8 mouse cellular contexts compared by ENCODE assay signal in genomic region chr10:78470582-78471313, GRCm38 (mm10). TPM values are rescaled to one million over a fixed set of nuclear protein-coding genes. Genes with fewer than 3 reads are reported as not detected.
A peak's percentile ranks its signal among the peaks of the same experiment; 100 is the strongest.
DNase-seq lines count a peak whose midpoint lies in the region; ATAC-seq and TF ChIP-seq lines count a peak whose summit lies in the region.

No protein-coding gene starts in this region.

- no peak for TF ChIP-seq EP300 in liver, postnatal 0 days (IDR thresholded peaks at IDR 0.05; ENCODE audit: low read depth)

- no peak overlapping the region for H3K4me3 ChIP-seq in kidney, embryonic 16.5 days (ENCODE audit: low read length)
- 0 out of 2 replicates have a peak overlapping the region, but pooled peaks have one; percentile 2 for H3K4me3 ChIP-seq in bone marrow macrophage, adult 2 months (ENCODE audit: insufficient read depth, low read length)
- no peak overlapping the region for H3K4me3 ChIP-seq in forebrain, embryonic 15.5 days
- H3K4me3 ChIP-seq in liver, postnatal 0 days (ENCODE audit: low read depth, low read length), result no peak overlapping the region

- H3K9ac ChIP-seq in kidney, embryonic 16.5 days (replicated peaks; ENCODE audit: low read length), result no peak overlapping the region
- no peak overlapping the region for H3K9ac ChIP-seq in forebrain, embryonic 15.5 days (replicated peaks)
- no peak overlapping the region for H3K9ac ChIP-seq in liver, postnatal 0 days (replicated peaks)

- 39% methylated on average over 15 of the region's 15 CpGs for WGBS in kidney, embryonic 16.5 days
- 18% methylated on average over 15 of the region's 15 CpGs for WGBS in forebrain, embryonic 15.5 days
- 37% methylated on average over 15 of the region's 15 CpGs for WGBS in liver, postnatal 0 days (ENCODE audit: insufficient replicate concordance)

- TF ChIP-seq POLR2A in bone marrow macrophage, adult 2 months (IDR thresholded peaks at IDR 0.05; ENCODE audit: borderline replicate concordance, low read depth, low read length), result no peak; the same call in 1 of the 2 replicates

- no peaks in the 10 kb centered on the region for H3K4me1 ChIP-seq in kidney, embryonic 16.5 days (ENCODE audit: insufficient read depth, low read length)
- peaks cover 52% of the 10 kb centered on the region for H3K4me1 ChIP-seq in bone marrow macrophage, adult 2 months (ENCODE audit: control insufficient read depth, insufficient read depth, low read length)
- H3K4me1 ChIP-seq in forebrain, embryonic 15.5 days, result peaks cover 4% of the 10 kb centered on the region; the same call in 1 of the 2 replicates
- H3K4me1 ChIP-seq in liver, postnatal 0 days (ENCODE audit: insufficient read depth), result no peaks in the 10 kb centered on the region

- DNase-seq in kidney, postnatal 14 days, result no peak
- DNase-seq in liver, postnatal 0 days, result no peak
- DNase-seq in spleen, postnatal 10 days (ENCODE audit: low spot score in 2 of 2), result no peak
- DNase-seq in thymus, postnatal 10 days (ENCODE audit: low spot score in 2 of 2), result no peak
- DNase-seq in thymus, postnatal 14 days, result no peak

- no peak; the same call in 1 of the 2 replicates for ATAC-seq in kidney, embryonic 16.5 days (ENCODE audit: low FRiP score, low TSS enrichment)
- ATAC-seq in forebrain, embryonic 15.5 days (replicated peaks), result peak; percentile 51; the same call in 1 of the 2 replicates
- ATAC-seq in liver, postnatal 0 days, result peak; percentile 17; the same call in 1 of the 2 replicates

- H3K9me3 ChIP-seq in kidney, embryonic 16.5 days (ENCODE audit: low read length), result no peaks in the 10 kb centered on the region
- no peaks in the 10 kb centered on the region for H3K9me3 ChIP-seq in forebrain, embryonic 15.5 days
- H3K9me3 ChIP-seq in liver, postnatal 0 days (ENCODE audit: low read length), result no peaks in the 10 kb centered on the region

- TF ChIP-seq CTCF in bone marrow macrophage, adult 2 months (IDR thresholded peaks at IDR 0.05; ENCODE audit: low read depth, low read length), result no peak
- TF ChIP-seq CTCF in liver, postnatal 0 days (IDR thresholded peaks at IDR 0.05; ENCODE audit: low read depth), result no peak

- H3K27me3 ChIP-seq in kidney, embryonic 16.5 days (ENCODE audit: insufficient read depth, low read length), result no peaks in the 10 kb centered on the region
- no peaks in the 10 kb centered on the region for H3K27me3 ChIP-seq in forebrain, embryonic 15.5 days
- H3K27me3 ChIP-seq in liver, postnatal 0 days (ENCODE audit: insufficient read depth, low read length), result no peaks in the 10 kb centered on the region

- 0 out of 2 replicates have a peak overlapping the region, but pooled peaks have one; percentile 1 for H3K4me2 ChIP-seq in kidney, embryonic 16.5 days (replicated peaks; ENCODE audit: low read depth, low read length)
- H3K4me2 ChIP-seq in forebrain, embryonic 15.5 days (replicated peaks), result peak overlapping the region; percentile 22; the same call in 1 of the 2 replicates
- no peak overlapping the region for H3K4me2 ChIP-seq in liver, postnatal 0 days (ENCODE audit: low read depth, low read length)

- H3K36me3 ChIP-seq in kidney, embryonic 16.5 days (ENCODE audit: insufficient read depth, low read length), result no peaks in the 10 kb centered on the region
- H3K36me3 ChIP-seq in forebrain, embryonic 15.5 days, result no peaks in the 10 kb centered on the region
- no peaks in the 10 kb centered on the region for H3K36me3 ChIP-seq in liver, postnatal 0 days (replicated peaks; ENCODE audit: insufficient read depth, low read length)

- peak overlapping the region; percentile 25; the same call in 1 of the 2 replicates for H3K27ac ChIP-seq in kidney, embryonic 16.5 days (ENCODE audit: low read length)
- H3K27ac ChIP-seq in bone marrow macrophage, adult 2 months (ENCODE audit: insufficient read depth, low read depth, low read length), result peak overlapping the region; percentile 71
- no peak overlapping the region for H3K27ac ChIP-seq in forebrain, embryonic 15.5 days (replicated peaks)
- H3K27ac ChIP-seq in liver, postnatal 0 days (ENCODE audit: low read depth), result no peak overlapping the region

RNA-seq across cellular contexts. Expression of gene Pdxk, which starts 6.0 kb away (rescaled TPM):
- polyA plus RNA-seq in kidney, embryonic 16.5 days (2015; fragmentation: Nextera tagmentation; extraction: Ambion mirVana), result 28.4 and 29.8 TPM in 2 replicates
- 112 and 121 TPM in 2 replicates for polyA plus RNA-seq in bone marrow macrophage, adult 2 months (2012; ENCODE audit: insufficient read depth, insufficient read length, missing spikeins)
- polyA plus RNA-seq in forebrain, embryonic 15.5 days (2015; fragmentation: Nextera tagmentation; extraction: Ambion mirVana), result 13.6 and 13.9 TPM in 2 replicates
- polyA plus RNA-seq in liver, postnatal 0 days (2015; fragmentation: Nextera tagmentation; extraction: Ambion mirVana), result 10.1 and 11.0 TPM in 2 replicates

RNA-seq across cellular contexts. Expression of gene Cstb, which starts 45.3 kb away (rescaled TPM):
- polyA plus RNA-seq in kidney, embryonic 16.5 days (2015; fragmentation: Nextera tagmentation; extraction: Ambion mirVana), result 191 and 193 TPM in 2 replicates
- polyA plus RNA-seq in bone marrow macrophage, adult 2 months (2012; ENCODE audit: insufficient read depth, insufficient read length, missing spikeins), result 742 and 743 TPM in 2 replicates
- polyA plus RNA-seq in forebrain, embryonic 15.5 days (2015; fragmentation: Nextera tagmentation; extraction: Ambion mirVana), result 100 and 115 TPM in 2 replicates
- polyA plus RNA-seq in liver, postnatal 0 days (2015; fragmentation: Nextera tagmentation; extraction: Ambion mirVana), result 177 and 187 TPM in 2 replicates

RNA-seq across cellular contexts. Expression of gene Olfr1358, which starts 46.5 kb away (rescaled TPM):
- polyA plus RNA-seq in kidney, embryonic 16.5 days (2015; fragmentation: Nextera tagmentation; extraction: Ambion mirVana), result not detected in 2 replicates
- not detected in 2 replicates for polyA plus RNA-seq in bone marrow macrophage, adult 2 months (2012; ENCODE audit: insufficient read depth, insufficient read length, missing spikeins)
- not detected in 2 replicates for polyA plus RNA-seq in forebrain, embryonic 15.5 days (2015; fragmentation: Nextera tagmentation; extraction: Ambion mirVana)
- 0.09 TPM in 1 of 2 replicates, not detected in the other for polyA plus RNA-seq in liver, postnatal 0 days (2015; fragmentation: Nextera tagmentation; extraction: Ambion mirVana)

RNA-seq across cellular contexts. Expression of gene Rrp1, which starts 57.9 kb away (rescaled TPM):
- polyA plus RNA-seq in kidney, embryonic 16.5 days (2015; fragmentation: Nextera tagmentation; extraction: Ambion mirVana), result 325 and 328 TPM in 2 replicates
- 138 and 145 TPM in 2 replicates for polyA plus RNA-seq in bone marrow macrophage, adult 2 months (2012; ENCODE audit: insufficient read depth, insufficient read length, missing spikeins)
- 395 and 412 TPM in 2 replicates for polyA plus RNA-seq in forebrain, embryonic 15.5 days (2015; fragmentation: Nextera tagmentation; extraction: Ambion mirVana)
- 93.5 and 95.5 TPM in 2 replicates for polyA plus RNA-seq in liver, postnatal 0 days (2015; fragmentation: Nextera tagmentation; extraction: Ambion mirVana)

Comparison
In these comparisons a context has a peak if more than half of its experiments do, and no peak if none do; other contexts are left out.
1. H3K27ac ChIP-seq: peak in kidney, embryonic 16.5 days (single experiment) and bone marrow macrophage, adult 2 months (single experiment); none in forebrain, embryonic 15.5 days (single experiment) and liver, postnatal 0 days (single experiment).